24 mouse cellular contexts compared by ENCODE assay signal in genomic region chr4:70267213-70267906, GRCm38 (mm10).
"Had no signal": no experiment of that assay in that cellular context is flagged by ENCODE, and none has a peak within 500 bp of the region (broad histone marks: within the 10 kb centered on the region; RNA-seq: fewer than 3 reads in every experiment).

No protein-coding gene starts in this region.

- H3K4me1 ChIP-seq: heart, embryonic 10.5 days; hindbrain, embryonic 10.5 days; hindbrain, embryonic 12.5 days; intestine, embryonic 15.5 days; limb, embryonic 10.5 days; limb, embryonic 12.5 days had no signal

- H3K4me2 ChIP-seq: heart, embryonic 12.5 days; hindbrain, embryonic 12.5 days; hindbrain, embryonic 14.5 days; intestine, embryonic 15.5 days; limb, embryonic 12.5 days had no signal

- H3K4me3 ChIP-seq: gastrocnemius, adult 2 months; heart, embryonic 10.5 days; heart, embryonic 12.5 days; hindbrain, embryonic 10.5 days; hindbrain, embryonic 12.5 days; intestine, embryonic 15.5 days; layer of hippocampus, adult 2 months; left cerebral cortex, adult 2 months; limb, embryonic 10.5 days; limb, embryonic 12.5 days had no signal

- H3K27ac ChIP-seq: gastrocnemius, adult 2 months; heart, embryonic 10.5 days; hindbrain, embryonic 10.5 days; hindbrain, embryonic 12.5 days; hindbrain, embryonic 14.5 days; intestine, embryonic 15.5 days; layer of hippocampus, adult 2 months; left cerebral cortex, adult 2 months; limb, embryonic 10.5 days; limb, embryonic 12.5 days had no signal

- DNase-seq: gastrocnemius, adult 2 months; gastrocnemius, postnatal 10 days; gastrocnemius, postnatal 25 days; heart, adult 18-20 months; heart, postnatal 10 days; heart, postnatal 4 days; kidney, adult 18-20 months; kidney, adult 8-10 months; kidney, postnatal 10 days; kidney, postnatal 25 days; kidney, postnatal 4 days had no signal

- H3K9ac ChIP-seq: heart, embryonic 12.5 days; hindbrain, embryonic 12.5 days; hindbrain, embryonic 14.5 days; intestine, embryonic 15.5 days; limb, embryonic 12.5 days had no signal

- ATAC-seq: hindbrain, embryonic 16.5 days; inflammation-experienced regulatory T-cells, adult 6 months; intestine, embryonic 15.5 days; intestine, postnatal 0 days had no signal

- H3K9me3 ChIP-seq: heart, embryonic 10.5 days; heart, embryonic 12.5 days; hindbrain, embryonic 10.5 days; hindbrain, embryonic 12.5 days; intestine, embryonic 15.5 days; limb, embryonic 10.5 days; limb, embryonic 12.5 days had no signal

- H3K27me3 ChIP-seq: heart, embryonic 12.5 days; hindbrain, embryonic 12.5 days; intestine, embryonic 15.5 days; limb, embryonic 12.5 days had no signal

- H3K36me3 ChIP-seq: intestine, embryonic 15.5 days had no signal
